Mouse (Mus musculus): ENCODE data around the gene Kif26b.

GRCm38 (mm10) chr1:178936457-178936856 is 407.5 kb downstream of the Kif26b start:
- TF ChIP-seq CTCF (IDR thresholded peaks at IDR 0.05; ENCODE audit: borderline replicate concordance, control insufficient read depth, extremely low read depth, insufficient read depth, low read length, poor library complexity) = no peak
- TF ChIP-seq POLR2A (IDR thresholded peaks at IDR 0.05; ENCODE audit: control insufficient read depth, extremely low read depth, insufficient read depth, low read length, poor library complexity) = no peak
